Mouse (Mus musculus) hindbrain, embryonic 14.5 days (tissue): ENCODE results near the gene Jakmip3. TPM values are rescaled to one million over a fixed set of nuclear protein-coding genes. Genes with fewer than 3 reads are reported as not detected.

Source experiments
- ATAC-seq: fragments of 200-750 bp; cut with Nextera tagmentation; 2 replicates; pipeline ENCODE4 v1.8.0; 2017; ENCODE audit warnings: moderate number of reproducible peaks, mild to moderate bottlenecking, moderate TSS enrichment, moderate library complexity; ENCODE audit not compliant: low FRiP score
- DNase-seq: peaks from one replicate; pipeline ENCODE4 v3.0.0-alpha.2; 2015; ENCODE audit warnings: low spot score
- H3K27ac ChIP-seq: fragments of 300-500 bp; sonication (generic); 2 replicates; pipeline ENCODE4 v1.5.1; 2014; ENCODE audit warnings: mild to moderate bottlenecking, moderate library complexity
- H3K27me3 ChIP-seq: fragments of 300-500 bp; sonication (generic); 2 replicates; pipeline ENCODE4 v1.6.1; 2014; ENCODE audit warnings: mild to moderate bottlenecking, low read length, mixed read lengths; ENCODE audit not compliant: control insufficient read depth, insufficient read depth
- H3K36me3 ChIP-seq: fragments of 300-500 bp; sonication (generic); replicated peaks from 2 replicates; pipeline ENCODE4 v1.6.1; 2014; ENCODE audit not compliant: control insufficient read depth, insufficient read depth
- H3K4me1 ChIP-seq: fragments of 300-500 bp; sonication (generic); replicated peaks from 2 replicates; pipeline ENCODE4 v1.6.1; 2014; ENCODE audit warnings: antibody characterized with exemption, low read length, mixed read lengths; ENCODE audit not compliant: control insufficient read depth, insufficient read depth
- H3K4me2 ChIP-seq: fragments of 300-500 bp; sonication (generic); replicated peaks from 2 replicates; pipeline ENCODE4 v1.6.1; 2014; ENCODE audit warnings: mild to moderate bottlenecking, moderate library complexity
- H3K4me3 ChIP-seq: fragments of 300-500 bp; sonication (generic); replicated peaks from 2 replicates; pipeline ENCODE4 v1.5.1; 2014; ENCODE audit warnings: mild to moderate bottlenecking, low read length
- H3K9ac ChIP-seq: fragments of 300-500 bp; sonication (generic); 2 replicates; pipeline ENCODE4 v1.6.1; 2014
- H3K9me3 ChIP-seq: fragments of 300-500 bp; sonication (generic); 2 replicates; pipeline ENCODE4 v1.6.1; 2016; ENCODE audit warnings: low read length; ENCODE audit not compliant: control insufficient read depth
- WGBS: fragments of 180-500 bp; shearing (Covaris S2); extraction: QIAGEN DNeasy Blood & Tissue Kit; methylation state at CpG from one replicate; pipeline ENCODE4 v1.1.7; 2014; 5-methylcytosine and 5-hydroxymethylcytosine counted together
- polyA plus RNA-seq: library from polyadenylated mRNA; unstranded; fragments of >200 nt; fragmentation: Nextera tagmentation; extraction: Ambion mirVana; gene quantifications from 2 replicates; pipeline ENCODE4 v1.2.1, GENCODE M21; 2014

The Jakmip3 gene
- polyA plus RNA-seq, 1 experiment from 2014 or later: 11.2 TPM

DNA sequence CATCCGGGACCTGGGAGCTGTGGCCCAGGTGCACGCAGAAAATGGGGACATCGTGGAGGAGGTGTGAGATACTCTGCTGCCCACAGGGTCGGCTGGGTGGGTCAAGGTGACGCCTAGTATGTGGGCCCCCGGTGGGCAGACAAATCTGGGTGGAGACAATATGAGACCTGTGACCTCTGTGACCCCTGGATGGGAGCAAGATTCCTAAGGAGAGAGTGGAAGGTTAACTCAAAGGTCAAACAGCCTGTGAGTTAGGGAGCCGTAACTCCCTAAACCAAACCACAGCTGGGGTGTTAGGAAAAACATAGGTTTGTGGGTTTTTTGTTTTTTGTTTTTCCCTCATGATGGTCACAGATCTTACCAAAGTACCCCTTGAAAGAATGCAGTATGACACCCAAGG, 153.3 kb downstream of the Jakmip3 start:
- H3K4me3 ChIP-seq: no peak overlapping the region
- 90% methylated on average over 7 of the region's 7 CpGs for WGBS
- no peaks in the 10 kb centered on the region for H3K27me3 ChIP-seq
- no peaks in the 10 kb centered on the region for H3K9me3 ChIP-seq
- no peak for DNase-seq
- peaks cover 91% of the 10 kb centered on the region for H3K36me3 ChIP-seq
- H3K4me1 ChIP-seq: peaks cover 14% of the 10 kb centered on the region
- H3K4me2 ChIP-seq: no peak overlapping the region
- H3K27ac ChIP-seq: no peak overlapping the region
- no peak for ATAC-seq
- no peak overlapping the region for H3K9ac ChIP-seq

DNA sequence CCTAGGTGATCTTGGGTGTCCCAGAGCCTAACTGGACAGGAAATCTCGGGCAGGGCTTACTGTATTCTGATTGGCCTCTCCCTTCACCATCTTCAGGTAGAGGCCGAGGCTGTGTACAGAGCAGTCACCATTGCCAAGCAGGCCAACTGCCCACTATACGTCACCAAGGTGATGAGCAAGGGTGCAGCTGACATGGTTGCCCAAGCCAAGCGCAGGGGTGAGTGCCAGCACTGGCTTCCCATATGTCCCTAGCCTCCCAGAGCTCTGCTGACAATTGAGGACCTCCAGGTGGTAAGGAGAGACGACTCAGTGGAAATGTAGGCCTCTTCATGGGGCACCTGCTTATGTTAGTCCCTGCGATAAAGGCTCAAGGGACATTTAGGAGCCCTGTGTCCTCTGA, 154.2 kb downstream of the Jakmip3 start:
- no peak for DNase-seq
- no peak for ATAC-seq
- Histone ChIP-seq H3K4me2 (no peak overlapping the region), H3K4me1 (peaks cover 6% of the 10 kb centered on the region; the same call in 1 of the 2 replicates), H3K9me3 (no peaks in the 10 kb centered on the region), H3K9ac (no peak overlapping the region), H3K4me3 (no peak overlapping the region), H3K27ac (no peak overlapping the region), H3K36me3 (peaks cover 95% of the 10 kb centered on the region), H3K27me3 (no peaks in the 10 kb centered on the region)
- WGBS: 75% methylated on average over 6 of the region's 6 CpGs

- no peak overlapping the region for H3K9ac ChIP-seq
- WGBS: 82% methylated on average over 7 of the region's 7 CpGs
- peaks cover under 1% of the 10 kb centered on the region; the same call in 1 of the 2 replicates for H3K4me1 ChIP-seq
- DNase-seq: no peak
- no peak overlapping the region for H3K4me3 ChIP-seq
- H3K4me2 ChIP-seq: no peak overlapping the region
- H3K36me3 ChIP-seq: peaks cover 95% of the 10 kb centered on the region
- H3K9me3 ChIP-seq: no peaks in the 10 kb centered on the region
- H3K27me3 ChIP-seq: no peaks in the 10 kb centered on the region
- H3K27ac ChIP-seq: no peak overlapping the region
- no peak for ATAC-seq
Measured at GRCm38 (mm10) chr7:139095282-139095681, 154.8 kb downstream of the Jakmip3 start.

- no peak overlapping the region for H3K9ac ChIP-seq
- ATAC-seq: no peak
- no peak for DNase-seq
- H3K4me3 ChIP-seq: no peak overlapping the region
- H3K36me3 ChIP-seq: peaks cover 95% of the 10 kb centered on the region
- H3K9me3 ChIP-seq: no peaks in the 10 kb centered on the region
- H3K4me1 ChIP-seq: no peaks in the 10 kb centered on the region
- no peak overlapping the region for H3K27ac ChIP-seq
- H3K27me3 ChIP-seq: no peaks in the 10 kb centered on the region
- no peak overlapping the region for H3K4me2 ChIP-seq
- 89% methylated on average over 6 of the region's 6 CpGs for WGBS
Measured at GRCm38 (mm10) chr7:139096399-139096798, 155.9 kb downstream of the Jakmip3 start.

DNA sequence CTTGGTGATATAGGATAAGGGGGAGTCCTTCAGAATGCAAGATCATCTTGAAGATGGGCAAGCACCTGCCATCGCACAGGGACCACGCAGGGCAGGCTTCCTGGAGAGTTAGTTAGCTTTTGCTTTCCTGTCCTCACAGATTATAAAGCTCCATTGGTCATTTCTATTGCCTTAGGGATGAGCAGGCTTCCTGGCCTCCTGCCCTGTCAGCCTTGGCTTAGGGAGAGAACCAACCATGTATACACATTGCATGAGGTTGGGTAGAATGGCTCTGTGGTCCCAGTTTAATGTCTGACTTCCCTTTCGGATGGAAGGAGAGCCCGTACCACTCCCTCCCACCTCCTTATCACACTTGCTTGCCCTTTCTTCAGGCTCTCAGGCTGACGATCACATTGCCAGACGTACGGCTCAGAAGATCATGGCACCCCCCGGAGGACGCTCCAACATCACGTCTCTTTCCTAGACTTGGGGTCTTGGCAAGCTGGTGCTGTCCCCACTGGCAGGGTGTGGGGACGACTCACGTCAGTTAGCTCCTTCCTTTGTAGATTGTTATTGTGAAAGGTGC, 160.1 kb downstream of the Jakmip3 start:
- Histone ChIP-seq H3K4me1 (no peaks in the 10 kb centered on the region), H3K27me3 (no peaks in the 10 kb centered on the region), H3K9me3 (no peaks in the 10 kb centered on the region), H3K27ac (no peak overlapping the region), H3K4me3 (no peak overlapping the region), H3K9ac (no peak overlapping the region), H3K4me2 (no peak overlapping the region), H3K36me3 (peaks cover 61% of the 10 kb centered on the region)
- WGBS: 63% methylated on average over 12 of the region's 12 CpGs
- DNase-seq (no peak), ATAC-seq (no peak)

DNA sequence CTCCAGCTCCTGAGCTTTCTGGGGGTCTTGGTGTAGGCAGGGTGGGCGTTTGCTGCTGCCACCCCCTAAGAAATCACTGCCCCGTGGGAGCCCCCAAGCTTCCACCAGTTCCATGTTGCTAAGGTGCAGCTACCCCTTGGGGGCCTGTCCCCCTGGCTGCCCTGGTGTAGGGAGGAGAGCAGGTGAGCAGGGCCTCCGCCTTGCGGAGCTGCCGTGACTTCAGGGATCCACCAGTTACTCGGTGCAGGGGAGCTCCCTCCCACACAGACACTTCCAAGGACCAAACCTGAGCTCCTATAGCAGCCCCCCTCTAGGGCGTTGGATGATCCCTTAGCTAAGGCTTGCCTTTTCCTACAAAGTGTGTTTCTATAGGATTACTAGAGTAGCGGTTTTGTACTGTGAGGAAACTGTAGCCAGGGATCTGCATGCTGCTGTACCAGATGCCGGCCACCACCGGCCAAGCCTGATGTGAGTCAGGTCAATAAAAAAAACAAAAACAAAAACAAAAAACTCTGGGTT, 160.8 kb downstream of the Jakmip3 start:
- WGBS: 79% methylated on average over 10 of the region's 10 CpGs

DNA sequence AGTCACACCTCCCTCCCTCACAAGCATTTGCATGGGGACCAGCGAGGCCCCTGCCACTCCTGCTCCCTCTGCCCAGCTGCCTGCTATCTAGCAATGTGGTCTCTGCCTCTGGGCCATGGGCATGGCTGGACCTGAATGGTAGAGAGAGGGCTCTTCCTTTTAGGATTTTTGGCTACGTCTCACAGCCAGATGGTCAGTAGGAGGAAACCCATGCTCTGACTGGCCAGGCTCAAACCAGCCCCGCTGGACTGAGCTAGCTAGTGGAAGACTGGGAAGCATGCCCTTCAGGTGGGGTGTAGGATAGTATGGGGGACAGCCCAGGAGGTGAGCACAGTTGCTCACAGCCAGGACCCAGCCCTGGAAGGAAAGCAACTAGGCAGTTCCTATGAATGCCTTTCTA, 161.3 kb downstream of the Jakmip3 start:
- H3K36me3 ChIP-seq: peaks cover 49% of the 10 kb centered on the region
- DNase-seq: no peak
- H3K4me3 ChIP-seq: no peak overlapping the region
- H3K27ac ChIP-seq: no peak overlapping the region
- no peaks in the 10 kb centered on the region for H3K4me1 ChIP-seq
- H3K9me3 ChIP-seq: no peaks in the 10 kb centered on the region
- ATAC-seq: no peak
- H3K27me3 ChIP-seq: no peaks in the 10 kb centered on the region
- WGBS: 66% methylated on average over 3 of the region's 3 CpGs
- no peak overlapping the region for H3K4me2 ChIP-seq
- H3K9ac ChIP-seq: no peak overlapping the region

More for the DNA sequence above, 160.8 kb downstream of the Jakmip3 start:
- 0 out of 2 replicates have a peak overlapping the region, but pooled peaks have one; percentile 32 for H3K27ac ChIP-seq
- DNase-seq (no peak), ATAC-seq (no peak)
- H3K9me3 ChIP-seq: no peaks in the 10 kb centered on the region
- H3K27me3 ChIP-seq: no peaks in the 10 kb centered on the region
- H3K4me3 ChIP-seq: no peak overlapping the region
- peaks cover 54% of the 10 kb centered on the region for H3K36me3 ChIP-seq
- no peaks in the 10 kb centered on the region for H3K4me1 ChIP-seq
- H3K9ac ChIP-seq: no peak overlapping the region
- no peak overlapping the region for H3K4me2 ChIP-seq

DNA sequence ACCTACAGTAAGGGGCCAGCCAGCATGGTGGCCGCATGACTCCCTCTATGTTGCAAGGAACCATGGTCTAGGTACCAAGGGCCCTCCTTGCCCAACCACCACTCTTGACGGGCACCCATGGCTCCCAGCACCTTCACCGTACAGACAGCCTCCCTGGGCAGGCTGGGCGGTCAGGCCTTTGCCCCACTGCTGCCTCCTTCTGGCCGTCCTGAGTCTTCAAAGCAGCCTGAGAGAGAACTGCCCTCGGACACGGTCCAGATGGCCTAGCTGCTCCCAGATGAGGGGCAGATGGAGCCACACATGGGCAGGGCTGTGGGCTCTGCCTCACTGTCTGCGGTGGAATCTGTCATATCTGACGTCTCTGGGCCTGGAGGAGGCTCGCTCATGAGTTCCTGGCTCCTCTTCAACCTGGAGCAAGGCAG, 163.4 kb downstream of the Jakmip3 start:
- no peak for DNase-seq
- Histone ChIP-seq H3K27ac (no peak overlapping the region), H3K9me3 (no peaks in the 10 kb centered on the region), H3K4me2 (no peak overlapping the region), H3K36me3 (peaks cover 30% of the 10 kb centered on the region), H3K9ac (no peak overlapping the region), H3K4me1 (no peaks in the 10 kb centered on the region), H3K4me3 (no peak overlapping the region), H3K27me3 (no peaks in the 10 kb centered on the region)
- 42% methylated on average over 10 of the region's 10 CpGs for WGBS
- ATAC-seq: peak; percentile 15; the same call in 1 of the 2 replicates

DNA sequence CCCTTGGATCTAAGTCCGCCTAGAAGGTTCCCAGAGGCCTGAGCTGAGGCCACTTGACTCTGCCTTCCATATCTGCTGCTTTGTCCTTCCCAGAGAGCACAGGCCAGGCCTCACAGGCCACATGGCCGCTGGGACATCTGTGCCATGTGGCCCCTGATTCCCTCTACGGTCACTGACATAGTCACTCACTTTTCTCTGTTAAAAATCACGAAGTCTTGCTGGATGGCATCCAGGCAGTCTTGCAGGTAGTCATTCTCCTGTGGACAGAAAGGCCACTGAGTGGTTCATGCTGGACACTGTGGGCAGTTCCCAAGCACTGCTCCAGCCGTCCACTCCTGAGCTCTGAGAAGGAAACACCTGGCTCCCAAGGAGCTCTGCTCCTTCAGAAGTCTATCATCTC, 164.5 kb downstream of the Jakmip3 start:
- Histone ChIP-seq H3K4me1 (no peaks in the 10 kb centered on the region), H3K9ac (no peak overlapping the region), H3K36me3 (peaks cover 22% of the 10 kb centered on the region), H3K27me3 (no peaks in the 10 kb centered on the region), H3K9me3 (no peaks in the 10 kb centered on the region), H3K4me3 (no peak overlapping the region), H3K4me2 (no peak overlapping the region), H3K27ac (no peak overlapping the region)
- DNase-seq (no peak), ATAC-seq (no peak)
- WGBS: 84% methylated on average over 5 of the region's 5 CpGs

DNA sequence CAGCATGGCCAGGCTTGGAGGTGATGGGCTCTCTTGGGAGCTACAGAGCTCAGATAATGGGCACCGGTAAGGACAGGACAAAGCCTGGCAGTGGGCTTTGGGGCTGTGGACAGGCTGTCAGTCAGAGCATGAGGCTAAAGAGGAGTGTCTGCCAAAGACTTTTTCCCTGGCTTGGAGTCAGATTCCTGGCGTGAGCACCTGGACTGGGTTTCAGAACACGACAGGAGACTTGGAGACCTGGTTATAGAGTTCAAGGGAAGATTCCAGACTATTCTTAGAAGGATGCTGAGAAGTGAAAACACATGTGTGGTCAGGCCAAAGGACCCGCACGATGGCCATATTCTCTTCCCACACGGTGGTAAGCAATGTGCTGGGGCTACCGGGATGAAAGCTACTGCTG, 165.2 kb downstream of the Jakmip3 start:
- H3K4me1 ChIP-seq: no peaks in the 10 kb centered on the region
- WGBS: 82% methylated on average over 7 of the region's 7 CpGs
- no peak overlapping the region for H3K27ac ChIP-seq
- H3K36me3 ChIP-seq: peaks cover 15% of the 10 kb centered on the region
- H3K4me2 ChIP-seq: no peak overlapping the region
- no peak for ATAC-seq
- no peaks in the 10 kb centered on the region for H3K9me3 ChIP-seq
- no peak overlapping the region for H3K4me3 ChIP-seq
- DNase-seq: no peak
- no peaks in the 10 kb centered on the region for H3K27me3 ChIP-seq
- no peak overlapping the region for H3K9ac ChIP-seq
